Mouse (Mus musculus) T-helper 2 cell (primary cell): Measurements from ENCODE around the gene Ckap5.

Experiments used
- in situ Hi-C: fragments of 300-600 bp; cut with MboI, MseI; formaldehyde crosslinking; loops from one replicate; pipeline ENCODE4 v1.15.1; 2025; ENCODE audit warnings: high pct_unique_total_duplicates

Ckap5 gene

DNA sequence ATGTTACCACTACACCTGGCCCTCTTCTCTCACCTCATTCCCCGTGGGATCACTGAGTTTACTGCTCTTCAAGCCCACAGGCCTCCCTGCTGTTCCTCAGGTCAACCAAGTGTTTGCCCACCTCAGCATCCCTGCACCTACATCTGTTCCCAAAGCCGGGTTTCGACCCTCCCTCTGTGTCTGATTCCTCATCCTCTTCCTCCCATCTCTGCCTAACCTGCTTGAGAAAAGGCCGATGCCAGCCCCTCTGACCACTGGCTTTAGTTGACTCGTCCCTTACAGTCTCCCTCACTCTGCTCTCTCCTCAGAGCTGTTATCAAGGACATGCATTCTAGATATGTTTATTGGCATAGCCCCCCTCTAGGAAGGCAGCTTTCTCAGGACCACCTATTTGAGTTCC lies 100.9 kb downstream of the Ckap5 start:
- in situ Hi-C loops: no loop called here

DNA sequence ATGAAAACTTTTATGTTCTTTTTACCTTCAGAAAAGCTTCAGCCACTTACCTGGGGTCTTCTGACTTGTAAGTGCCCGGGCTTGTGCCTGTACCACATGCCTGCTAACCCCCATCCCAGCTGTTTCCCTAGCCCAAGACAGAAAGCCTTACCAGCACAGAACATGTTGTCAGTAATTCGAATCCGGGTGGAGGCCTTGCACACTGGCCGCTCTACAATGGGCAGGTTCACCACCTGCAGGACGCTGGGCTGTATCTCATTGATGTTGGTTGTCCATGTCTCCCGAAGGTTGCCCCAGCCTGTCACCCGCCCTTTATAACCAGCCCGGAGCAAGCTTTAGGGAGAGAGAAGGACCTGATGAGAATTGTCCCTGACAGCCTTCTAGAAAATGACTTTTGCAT lies 101.6 kb downstream of the Ckap5 start:
- in situ Hi-C loops: no loop called here

DNA sequence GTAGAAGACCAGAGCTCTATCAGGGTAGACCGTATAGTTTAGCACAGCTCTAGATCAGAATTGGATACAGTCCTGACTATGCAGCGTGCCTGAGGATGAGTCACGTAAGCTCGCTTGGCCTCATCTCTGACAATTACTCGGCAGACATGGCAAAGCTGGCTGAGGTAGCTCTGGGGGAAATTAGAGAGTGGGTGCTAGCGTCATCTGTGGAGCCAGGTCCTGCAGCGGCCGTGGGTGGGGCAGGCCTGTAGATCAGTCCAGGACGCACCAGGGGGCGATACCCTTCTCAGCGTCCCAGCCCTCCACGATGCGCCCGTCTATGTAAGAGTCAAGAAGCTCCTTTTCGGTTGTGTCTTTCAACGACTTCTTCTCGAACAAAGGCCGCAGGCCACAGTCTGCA lies 103.1 kb downstream of the Ckap5 start:
- in situ Hi-C loops: no loop called here

DNA sequence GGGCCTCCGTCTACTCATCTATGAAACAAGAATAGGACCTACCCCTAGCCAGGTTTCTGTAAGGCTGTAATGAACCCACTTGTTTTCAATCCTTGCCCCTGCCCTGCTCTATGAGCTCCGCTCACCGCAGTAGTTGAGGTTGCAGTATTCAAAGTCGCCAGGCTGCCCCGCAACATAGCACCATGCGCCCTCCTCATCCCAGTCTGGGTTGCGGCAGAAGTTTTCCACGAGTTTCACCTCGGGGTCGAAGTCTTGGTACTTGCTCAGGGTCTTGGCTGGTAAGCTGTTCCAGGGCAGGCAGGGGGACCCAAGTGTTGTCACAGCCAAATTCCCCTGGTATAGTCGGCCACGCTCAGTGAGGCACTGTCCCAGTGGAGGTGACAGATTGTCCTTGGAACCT lies 103.8 kb downstream of the Ckap5 start:
- in situ Hi-C loops: no loop called here

DNA sequence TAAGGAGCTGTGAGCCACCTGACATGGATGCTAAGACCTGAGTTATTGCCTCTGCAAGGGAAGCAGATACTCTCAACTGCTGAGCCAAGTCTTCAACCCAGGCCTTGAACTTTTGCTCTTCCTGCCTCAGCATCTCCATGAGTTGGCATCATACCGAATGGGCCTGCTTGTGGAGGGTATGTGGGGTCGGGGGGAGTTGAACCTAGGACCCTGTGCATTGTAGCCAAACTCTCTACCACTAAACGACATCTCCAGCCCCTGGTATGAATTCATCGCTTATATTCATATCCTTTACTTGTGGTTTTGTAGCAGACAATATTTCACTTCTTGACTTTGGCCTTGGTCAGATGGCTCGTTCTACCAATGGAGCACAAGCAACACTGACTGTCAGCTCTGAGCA lies 105.3 kb downstream of the Ckap5 start:
- in situ Hi-C loops: no loop called here

DNA sequence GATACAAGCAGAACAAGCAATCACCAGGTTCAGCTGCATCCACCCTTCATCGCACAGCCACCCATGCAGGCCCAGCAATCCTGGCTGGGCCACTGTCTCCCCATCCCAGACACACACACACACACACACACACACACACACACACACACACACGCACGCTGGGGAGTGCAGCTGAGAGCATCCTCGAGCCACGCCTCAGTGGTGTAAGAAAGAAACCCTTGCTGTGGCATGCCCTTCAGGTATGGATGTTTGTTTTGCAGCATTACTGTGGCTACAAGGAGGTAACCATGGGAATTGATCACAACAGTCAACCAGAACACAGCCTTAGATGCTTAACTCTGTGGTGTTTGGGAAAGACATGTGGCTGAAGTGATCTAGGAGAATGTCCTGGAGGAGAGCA lies 105.8 kb downstream of the Ckap5 start:
- in situ Hi-C loops: no loop called here

DNA sequence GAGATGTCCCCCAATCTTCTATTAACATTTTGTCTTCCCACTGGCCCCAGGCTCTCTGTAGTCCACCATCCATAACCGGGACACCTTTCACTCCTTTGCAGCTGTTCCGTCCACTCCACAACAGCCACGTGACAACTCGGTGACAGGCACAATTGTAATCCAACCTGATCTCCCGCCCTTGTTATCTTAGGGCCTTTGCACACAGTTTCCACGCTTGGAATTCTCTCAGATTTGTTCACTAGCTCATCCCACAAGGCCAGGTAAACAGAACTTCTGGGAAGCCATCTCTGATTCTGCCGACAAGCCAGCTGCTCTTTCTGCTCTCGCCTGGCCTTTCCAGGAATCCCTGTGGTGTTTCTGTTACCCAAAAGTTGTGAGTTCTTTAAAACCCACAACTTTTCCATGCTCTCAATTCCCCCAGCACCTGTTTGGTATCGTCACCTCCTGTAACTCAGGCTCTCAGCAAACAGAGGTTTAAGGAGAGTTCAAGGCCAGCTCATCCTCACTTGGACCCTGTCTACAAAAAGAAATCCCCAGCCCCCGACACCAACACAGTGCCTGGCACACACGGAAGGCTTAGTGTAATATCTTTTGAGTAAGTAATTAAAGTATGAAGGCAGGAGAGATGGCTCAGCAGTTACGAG lies 106.9 kb downstream of the Ckap5 start:
- in situ Hi-C loops: no loop called here

DNA sequence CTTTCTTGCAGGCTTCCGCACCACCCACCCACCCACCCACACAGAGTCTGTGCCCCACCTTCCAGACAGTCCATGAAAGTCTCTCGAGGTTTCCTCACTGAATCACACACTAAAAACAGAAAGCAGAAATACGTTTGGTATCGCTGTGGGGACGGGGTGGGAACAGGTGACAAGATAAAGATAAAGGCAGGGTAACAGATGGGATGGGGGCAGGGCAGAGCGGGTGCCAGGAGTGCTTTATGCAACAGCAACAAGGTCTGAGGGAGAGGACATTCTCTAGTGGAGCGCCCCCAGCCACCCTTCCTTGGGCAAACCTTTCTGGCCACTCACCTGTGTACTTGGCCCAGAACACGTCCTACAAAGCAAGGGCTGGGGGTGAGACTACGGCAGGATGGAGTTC lies 108.3 kb downstream of the Ckap5 start:
- in situ Hi-C loops: no loop called here

DNA sequence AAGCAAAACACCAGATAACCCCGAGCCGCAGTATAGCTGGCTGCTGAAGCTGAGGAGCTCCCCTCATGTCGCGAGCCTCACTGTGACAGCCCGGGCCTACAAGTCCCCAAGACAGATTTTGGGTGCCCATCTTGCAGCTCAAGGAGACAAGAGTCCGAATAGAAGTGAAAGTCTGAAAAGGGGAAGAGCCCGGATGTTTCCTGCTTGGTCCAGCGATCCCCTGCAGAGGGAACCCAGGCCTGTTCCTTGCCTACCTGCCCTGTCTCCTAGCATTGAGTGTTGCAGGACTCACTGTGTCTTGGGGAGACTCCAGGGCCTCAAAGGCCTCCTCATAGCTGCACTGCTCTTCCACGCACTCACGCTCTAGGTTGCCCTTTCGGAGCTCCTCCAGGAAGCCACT lies 108.9 kb downstream of the Ckap5 start:
- in situ Hi-C loops: no loop called here

DNA sequence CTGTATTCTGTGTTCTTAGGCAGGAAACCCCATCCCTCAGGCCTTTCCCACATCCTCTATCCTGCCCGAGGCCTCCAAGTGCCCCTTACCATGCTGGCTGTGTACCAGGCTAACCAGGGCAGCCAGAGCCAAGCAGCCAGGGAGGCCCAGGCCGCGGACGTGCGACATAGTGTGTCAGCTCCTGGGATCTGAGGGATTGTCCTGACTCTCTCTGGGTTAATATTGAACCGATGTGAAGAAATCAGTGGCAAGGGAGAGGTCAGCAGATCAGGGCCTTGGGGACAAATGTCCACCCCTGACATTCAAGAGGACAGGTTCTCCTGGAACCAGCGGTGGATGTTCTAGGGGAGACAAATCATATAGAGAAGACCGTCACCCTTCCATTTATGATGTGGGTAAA lies 109.7 kb downstream of the Ckap5 start, which contains the start of gene F2:
Gene F2 (minus strand): TSS at position 186 of the 400 bp plus-strand sequence.
- in situ Hi-C loops: no loop called here

DNA sequence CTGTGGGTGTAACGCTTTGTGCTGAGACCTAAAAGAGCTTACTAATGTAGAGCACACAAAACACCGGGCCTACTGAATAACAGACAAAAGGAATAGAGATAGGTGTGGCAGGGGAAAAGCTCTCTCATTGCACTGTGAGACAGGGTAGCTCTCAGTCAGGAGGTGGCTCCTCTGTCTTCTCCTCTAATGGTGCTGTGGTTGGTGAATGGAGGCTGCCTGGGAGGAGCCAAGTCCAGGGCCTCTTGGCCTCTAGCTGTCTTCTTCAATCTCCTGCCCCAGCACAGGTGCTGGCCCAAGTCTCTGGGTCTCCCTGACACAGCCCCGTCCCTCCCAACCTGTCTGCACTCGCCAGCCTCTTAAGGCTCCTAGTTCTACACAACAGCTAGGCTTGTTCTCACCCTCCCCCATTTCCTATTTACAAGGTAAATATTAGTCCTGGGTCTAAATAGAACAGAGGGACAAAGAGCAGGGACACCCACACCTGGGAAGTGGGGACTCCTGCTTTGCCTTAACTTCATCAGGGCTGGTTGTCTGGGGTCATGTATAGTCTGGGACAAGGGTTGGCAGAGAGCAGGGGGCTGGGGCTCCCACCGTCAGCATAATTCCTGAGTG lies 110.3 kb downstream of the Ckap5 start:
- in situ Hi-C loops: no loop called here

DNA sequence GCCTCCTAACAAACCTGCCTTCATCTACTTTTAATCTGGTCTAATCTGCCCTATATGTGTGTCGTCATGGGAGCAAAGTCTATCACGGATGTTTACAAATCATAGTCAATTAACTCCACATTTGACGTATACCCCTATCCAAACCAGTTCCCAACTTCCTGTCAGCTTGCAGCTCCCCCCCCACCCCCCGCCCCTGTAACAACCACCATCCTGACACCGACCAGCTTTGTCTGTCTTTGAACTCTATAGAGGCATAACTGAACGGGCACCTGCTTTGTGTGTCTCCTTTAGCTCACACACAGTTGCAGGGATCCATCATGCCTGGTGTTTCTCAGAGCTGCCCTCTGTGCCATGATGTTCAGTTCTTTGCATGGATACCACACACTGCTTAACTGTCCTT lies 112.4 kb downstream of the Ckap5 start:
- in situ Hi-C loops: no loop called here

DNA sequence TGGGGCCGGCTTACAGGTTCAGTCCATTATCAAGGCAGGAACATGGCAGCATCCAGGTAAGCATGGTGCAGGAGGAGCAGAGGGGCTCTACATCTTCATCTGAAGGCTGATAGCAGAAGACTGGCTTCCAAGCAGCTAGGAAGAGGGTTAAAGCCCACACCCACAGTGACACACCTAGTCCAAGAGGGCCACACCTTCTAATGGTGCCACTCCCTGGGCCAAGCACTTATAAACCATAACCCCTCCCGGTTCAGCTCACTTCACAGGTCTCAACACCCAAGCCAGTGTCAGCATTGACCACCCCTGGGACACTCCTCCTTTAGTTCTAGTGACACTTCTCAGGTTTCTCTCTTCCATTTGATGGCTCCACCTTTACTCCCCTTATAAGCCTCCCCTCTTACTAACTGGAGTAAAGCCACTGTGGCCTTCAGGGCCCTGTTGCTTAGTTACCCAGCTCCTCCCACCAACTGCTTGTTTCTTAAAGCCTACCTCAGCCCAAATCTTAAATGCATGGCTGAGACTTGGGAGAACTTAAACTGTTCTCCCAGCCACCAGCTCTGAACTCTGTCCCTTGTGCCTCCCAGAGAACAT lies 116.4 kb downstream of the Ckap5 start:
- in situ Hi-C loops: no loop called here

DNA sequence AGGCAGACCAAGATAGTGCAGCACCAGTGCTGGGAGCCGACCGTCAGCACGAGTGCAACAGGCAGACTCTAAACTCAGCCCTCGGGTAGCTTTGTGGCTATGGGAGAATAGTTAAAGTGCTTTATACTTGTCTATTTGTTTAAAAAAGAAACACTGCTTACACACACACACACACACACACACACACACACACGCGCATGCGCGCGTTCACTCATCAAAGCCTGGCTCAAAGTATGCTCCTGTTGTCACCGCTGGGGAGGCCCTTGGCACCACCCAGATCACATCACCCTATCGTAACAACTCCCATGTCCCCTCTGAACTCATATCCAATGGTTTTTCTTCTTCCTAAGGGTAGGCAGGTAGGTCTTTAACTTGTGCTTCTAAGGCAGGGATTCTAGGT lies 117.5 kb downstream of the Ckap5 start:
- in situ Hi-C loops: no loop called here

DNA sequence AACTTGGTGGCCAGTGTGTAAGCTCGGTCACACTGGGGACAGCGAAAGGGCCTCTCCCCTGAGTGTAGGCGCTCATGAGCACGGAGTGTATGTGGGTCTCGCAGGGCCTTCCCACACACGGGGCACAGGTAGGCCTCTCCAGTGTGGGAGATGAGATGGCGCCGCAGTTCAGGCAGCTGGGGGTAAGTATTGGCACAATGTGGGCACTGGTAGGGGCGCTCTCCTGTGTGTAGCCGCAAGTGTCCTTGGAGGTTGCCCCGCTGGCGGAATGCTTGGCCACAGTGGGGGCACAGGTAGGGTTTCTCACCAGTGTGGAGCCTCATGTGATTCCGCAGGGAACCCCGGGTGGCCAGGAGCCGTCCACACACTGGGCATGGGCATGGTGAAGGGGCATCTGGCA lies 118.8 kb downstream of the Ckap5 start:
- in situ Hi-C loops: no loop called here

DNA sequence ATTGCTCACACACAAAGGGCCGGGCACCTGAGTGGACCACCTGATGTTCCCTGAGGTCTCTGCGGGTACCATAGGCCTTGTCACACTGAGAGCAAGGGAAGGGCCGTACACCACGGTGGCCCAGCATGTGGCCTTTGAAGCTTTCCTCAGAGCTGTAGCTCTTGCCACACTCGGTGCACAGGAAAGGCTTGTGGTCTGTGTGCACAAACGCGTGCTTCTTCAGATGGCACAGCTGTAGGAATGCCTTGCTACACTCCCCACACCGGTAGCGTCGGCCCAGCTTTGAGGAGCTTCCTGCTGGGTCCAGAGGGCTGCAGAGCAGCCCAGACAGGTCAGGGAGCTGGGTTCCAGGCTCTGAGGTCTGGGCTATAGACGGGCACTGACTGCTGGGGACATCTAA lies 119.2 kb downstream of the Ckap5 start:
- in situ Hi-C loops: no loop called here

DNA sequence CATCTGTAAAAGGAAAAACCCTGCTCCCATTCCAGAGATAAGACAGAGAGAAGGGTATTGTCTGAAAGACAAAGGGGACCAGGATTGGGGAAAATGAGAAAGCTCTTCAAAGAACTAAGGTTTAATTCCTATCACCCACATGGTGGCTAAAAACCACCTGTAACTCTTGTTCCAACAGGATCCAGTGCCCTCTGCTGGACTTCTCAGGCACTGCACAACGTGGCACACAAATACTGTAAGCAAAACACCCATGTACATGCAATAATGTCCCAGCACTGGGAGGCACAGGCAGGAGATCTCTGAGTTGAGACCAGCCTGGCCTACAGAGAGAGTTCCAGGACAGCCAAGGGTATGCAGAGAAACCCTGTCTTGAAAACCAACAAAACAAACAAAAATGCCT lies 120.2 kb downstream of the Ckap5 start:
- in situ Hi-C loops: no loop called here

DNA sequence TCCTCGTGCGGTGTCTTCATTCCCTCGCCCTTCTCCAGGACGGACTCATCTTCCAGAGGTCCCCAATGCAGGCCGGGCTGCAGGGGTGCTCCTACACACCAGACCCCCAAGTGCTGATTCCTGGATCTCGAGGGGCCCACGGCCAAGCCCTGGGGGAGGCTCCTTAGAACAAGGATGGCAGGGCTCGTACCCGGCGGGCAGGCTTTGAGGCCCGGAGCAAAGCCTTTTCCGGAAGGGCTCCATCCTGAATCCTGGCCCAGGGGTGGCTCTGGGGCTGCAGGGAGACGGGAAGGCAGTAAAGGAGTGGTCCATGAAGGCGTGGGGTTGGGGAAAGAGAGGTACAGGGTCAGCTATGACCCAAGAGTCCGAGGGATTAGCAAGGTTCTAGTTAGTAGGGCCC lies 122.6 kb downstream of the Ckap5 start:
- in situ Hi-C loops: no loop called here

DNA sequence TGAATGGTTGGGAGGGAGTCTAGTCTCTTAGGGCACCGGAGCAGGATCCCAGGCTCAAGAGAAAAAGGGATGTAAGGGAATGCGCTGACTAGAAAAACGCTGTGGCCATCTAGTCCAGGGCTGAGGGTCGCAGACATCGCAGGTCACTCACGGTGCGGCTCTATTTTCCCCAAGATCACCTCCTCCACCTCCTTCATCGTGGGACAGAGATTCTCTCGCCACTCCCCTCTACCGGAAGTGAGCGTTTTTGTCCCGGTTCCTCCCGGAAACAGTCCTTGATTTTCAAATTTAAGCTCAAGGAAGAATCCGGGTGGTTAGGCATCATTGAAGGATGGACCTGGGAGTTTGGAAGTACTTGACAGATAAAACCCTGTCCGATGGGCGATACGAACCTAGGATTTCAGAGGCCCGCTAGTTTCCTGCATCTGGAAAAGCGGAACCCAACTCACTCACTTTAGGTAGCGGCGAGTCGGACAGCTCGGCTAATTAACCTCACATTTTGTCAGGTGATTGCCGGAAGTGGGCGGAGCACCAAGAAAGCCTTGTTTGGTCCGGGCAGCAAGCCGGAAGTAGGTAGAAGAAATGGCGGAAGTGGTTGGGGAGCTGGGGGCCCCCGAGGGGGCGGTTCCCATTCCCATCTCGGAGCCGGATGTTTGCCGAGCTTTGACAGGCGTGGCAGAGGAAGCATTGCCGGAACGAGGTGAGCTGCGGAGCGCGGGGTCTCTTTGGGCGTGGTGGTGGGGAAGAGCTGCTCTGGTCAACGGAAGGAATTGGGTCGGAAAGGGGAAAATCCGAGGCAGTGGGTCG lies 123.2 kb downstream of the Ckap5 start, which contains the start of the genes Zfp408 and Arhgap1:
Gene Zfp408 (minus strand): TSS at position 239 of the 807 bp plus-strand sequence.
Gene Arhgap1 (plus strand): TSS at position 308 of the 807 bp plus-strand sequence.
- in situ Hi-C loops: no loop called here

DNA sequence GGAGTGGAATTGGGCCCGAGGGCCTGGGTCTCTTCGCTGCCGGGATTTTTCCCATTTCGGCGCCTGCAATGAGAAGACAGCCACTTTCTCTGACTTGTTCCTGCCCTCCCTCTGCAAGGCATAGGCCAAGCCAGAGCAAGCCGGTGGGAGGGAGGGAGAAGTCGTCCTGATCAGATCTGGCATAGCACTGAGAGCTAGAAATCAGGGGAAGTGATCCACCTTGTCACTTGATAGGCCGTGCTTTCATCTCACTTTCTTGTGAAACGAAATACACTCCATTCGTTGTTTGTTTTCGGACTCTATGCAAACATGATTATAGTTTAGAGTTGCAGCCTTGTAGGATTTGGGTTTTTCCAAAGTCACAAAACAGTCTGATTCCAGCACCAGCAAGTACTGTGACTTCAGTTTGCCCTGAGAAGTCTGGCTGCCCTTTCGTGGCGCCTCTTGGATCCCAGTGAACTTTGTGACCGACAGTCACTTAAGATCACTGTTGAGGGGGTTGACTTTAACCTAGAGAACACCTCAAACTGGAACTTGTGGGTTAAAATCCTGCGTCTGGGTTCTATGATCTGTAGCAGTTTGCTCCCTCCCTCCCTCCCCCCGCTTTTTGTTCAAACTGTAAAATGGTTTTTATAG lies 123.9 kb downstream of the Ckap5 start:
- in situ Hi-C loops: no loop called here

DNA sequence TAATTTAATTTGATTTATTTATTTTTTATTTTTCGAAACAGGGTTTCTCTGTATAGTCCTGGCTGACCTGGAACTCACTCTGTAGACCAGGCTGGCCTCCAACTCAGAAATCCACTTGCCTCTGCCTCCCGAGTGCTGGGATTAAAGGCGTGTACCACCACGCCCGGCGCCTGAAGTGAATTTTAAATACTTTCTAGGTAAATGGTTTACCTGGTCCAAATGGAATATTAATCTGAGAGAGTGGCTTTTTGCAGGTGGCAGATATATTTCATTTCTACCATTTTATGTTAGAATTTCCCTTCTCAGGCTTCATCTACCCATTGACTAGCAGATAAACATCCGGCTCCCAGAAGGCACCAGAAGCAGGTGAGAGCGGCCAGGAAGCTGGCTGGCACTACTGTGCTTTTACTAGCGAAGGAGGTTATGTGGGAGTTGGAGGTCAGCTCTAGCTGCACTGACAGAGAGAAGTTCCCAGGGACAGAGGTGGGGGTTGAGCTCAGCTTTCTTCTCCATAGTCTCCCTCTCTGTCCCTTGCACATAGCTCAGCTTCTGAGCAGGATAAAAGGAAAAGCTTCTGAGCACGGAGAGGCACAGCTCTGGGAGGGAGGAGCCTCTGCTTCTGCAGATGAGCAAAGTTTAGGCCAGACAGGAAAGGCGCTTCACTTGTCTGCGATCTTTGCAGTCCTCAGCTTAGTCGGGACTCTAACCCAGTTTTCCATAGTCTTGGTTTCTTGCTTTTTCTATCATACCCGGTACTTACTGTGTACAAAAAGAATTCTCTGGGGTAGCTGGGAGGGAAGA lies 125.1 kb downstream of the Ckap5 start:
- in situ Hi-C loops: no loop called here
